Mouse (Mus musculus): ENCODE results near the gene Zfp329.
"Not testable (repeated sequence)": the region's sequence is repeated elsewhere in the genome, so short reads cannot be mapped to it uniquely, and the experiment has no call there.

Zfp329 gene

GRCm38 (mm10) chr7:12818521-12819295, at the start of gene Zfp329:
Gene Zfp329, minus strand, starts transcription at chr7:12818858.
- peak; percentile 64 for DNase-seq (ENCODE audit: low spot score)

GRCm38 (mm10) chr7:12835779-12836178, 17.1 kb upstream of the Zfp329 start:
- DNase-seq (ENCODE audit: low spot score) = no peak

- DNase-seq (ENCODE audit: low spot score) = no peak
Measured at GRCm38 (mm10) chr7:12835193-12835671, 16.6 kb upstream of the Zfp329 start.

- DNase-seq (ENCODE audit: low spot score) = peak; percentile 79
Measured at GRCm38 (mm10) chr7:12834162-12835120, 15.8 kb upstream of the Zfp329 start, which contains the start of gene Zfp110. Gene Zfp110, plus strand, starts transcription at chr7:12834761.

GRCm38 (mm10) chr7:12815566-12815965, 3.1 kb downstream of the Zfp329 start:
- no peak for DNase-seq (ENCODE audit: low spot score)

- DNase-seq (ENCODE audit: low spot score) = no peak
Measured at GRCm38 (mm10) chr7:12803727-12804071, 15.0 kb downstream of the Zfp329 start.

- peak; percentile 27 for DNase-seq (ENCODE audit: low spot score)
Measured at GRCm38 (mm10) chr7:12802866-12803726, 15.6 kb downstream of the Zfp329 start, which contains the start of gene Zscan18. Gene Zscan18, minus strand, starts transcription at chr7:12803635.

GRCm38 (mm10) chr7:12799554-12799953, 19.1 kb downstream of the Zfp329 start:
- DNase-seq (ENCODE audit: low spot score) = no peak

GRCm38 (mm10) chr7:12797971-12798370, 20.7 kb downstream of the Zfp329 start:
- DNase-seq (ENCODE audit: low spot score) = no peak

- not testable (repeated sequence) for DNase-seq (ENCODE audit: low spot score)
Measured at GRCm38 (mm10) chr7:12792624-12793023, 26.0 kb downstream of the Zfp329 start.

- no peak for DNase-seq (ENCODE audit: low spot score)
Measured at GRCm38 (mm10) chr7:12788025-12788424, 30.6 kb downstream of the Zfp329 start.

- DNase-seq (ENCODE audit: low spot score) = no peak
Measured at GRCm38 (mm10) chr7:12787333-12787732, 31.3 kb downstream of the Zfp329 start.

- DNase-seq (ENCODE audit: low spot score) = peak; percentile 37
Measured at GRCm38 (mm10) chr7:12780151-12780830, 38.4 kb downstream of the Zfp329 start.

- DNase-seq (ENCODE audit: low spot score) = no peak
Measured at GRCm38 (mm10) chr7:12779782-12780150, 38.9 kb downstream of the Zfp329 start.

GRCm38 (mm10) chr7:12779141-12779540, 39.5 kb downstream of the Zfp329 start:
- no peak for DNase-seq (ENCODE audit: low spot score)

- no peak for DNase-seq (ENCODE audit: low spot score)
Measured at GRCm38 (mm10) chr7:12774606-12775005, 44.1 kb downstream of the Zfp329 start.

GRCm38 (mm10) chr7:12774111-12774510, 44.5 kb downstream of the Zfp329 start:
- no peak for DNase-seq (ENCODE audit: low spot score)
